Mouse (Mus musculus): ENCODE measurements around the gene Slit2.

Slit2 gene

GRCm38 (mm10) chr5:48058612-48059011 lies 75.7 kb downstream of the Slit2 start:
- no peak for DNase-seq

- no peak for DNase-seq
Measured at GRCm38 (mm10) chr5:48060715-48061114, 77.8 kb downstream of the Slit2 start.

- DNase-seq = no peak
Measured at GRCm38 (mm10) chr5:48078730-48079129, 95.8 kb downstream of the Slit2 start.

- no peak for DNase-seq
Measured at GRCm38 (mm10) chr5:48081223-48081881, 98.4 kb downstream of the Slit2 start.

GRCm38 (mm10) chr5:48113400-48113799 lies 130.5 kb downstream of the Slit2 start:
- no peak for DNase-seq

GRCm38 (mm10) chr5:48114969-48115537 lies 132.1 kb downstream of the Slit2 start:
- DNase-seq = no peak

GRCm38 (mm10) chr5:48122651-48123050 lies 139.7 kb downstream of the Slit2 start:
- no peak for DNase-seq

GRCm38 (mm10) chr5:48125770-48126423 lies 143.0 kb downstream of the Slit2 start:
- peak; percentile 46 for DNase-seq

- no peak for DNase-seq
Measured at GRCm38 (mm10) chr5:48129981-48130380, 147.0 kb downstream of the Slit2 start.

GRCm38 (mm10) chr5:48136571-48136970 lies 153.6 kb downstream of the Slit2 start:
- DNase-seq = peak; percentile 41

- peak; percentile 41 for DNase-seq
Measured at GRCm38 (mm10) chr5:48138849-48139487, 156.0 kb downstream of the Slit2 start.

GRCm38 (mm10) chr5:48139488-48139862 lies 156.5 kb downstream of the Slit2 start:
- no peak for DNase-seq

GRCm38 (mm10) chr5:48146082-48146481 lies 163.1 kb downstream of the Slit2 start:
- DNase-seq = no peak

GRCm38 (mm10) chr5:48160829-48161228 lies 177.9 kb downstream of the Slit2 start:
- DNase-seq = no peak

GRCm38 (mm10) chr5:48181646-48182302 lies 198.8 kb downstream of the Slit2 start:
- no peak for DNase-seq

GRCm38 (mm10) chr5:48184358-48184757 lies 201.4 kb downstream of the Slit2 start:
- DNase-seq = no peak

- DNase-seq = no peak
Measured at GRCm38 (mm10) chr5:48187819-48188218, 204.9 kb downstream of the Slit2 start.

GRCm38 (mm10) chr5:48199380-48199779 lies 216.4 kb downstream of the Slit2 start:
- no peak for DNase-seq

GRCm38 (mm10) chr5:48215248-48215647 lies 232.3 kb downstream of the Slit2 start:
- DNase-seq = no peak

- DNase-seq = no peak
Measured at GRCm38 (mm10) chr5:48219624-48220155, 236.8 kb downstream of the Slit2 start.

GRCm38 (mm10) chr5:48225500-48225899 lies 242.6 kb downstream of the Slit2 start:
- DNase-seq = no peak

- peak; percentile 5 for DNase-seq
Measured at GRCm38 (mm10) chr5:48230430-48231080, 247.6 kb downstream of the Slit2 start.
